Mouse (Mus musculus) embryo, embryonic 10 days (tissue): Measurements from ENCODE around the gene Rpf1.

Experiments
- DNase-seq: peaks from one replicate; pipeline ENCODE4 v3.0.0-alpha.2; 2015; ENCODE audit warnings: low spot score

Gene Rpf1

GRCm38 (mm10) chr3:146520798-146521651, at the start of gene Rpf1:
TSS of gene Rpf1 (minus strand) at chr3:146521429.
- DNase-seq: peak; percentile 91

DNA sequence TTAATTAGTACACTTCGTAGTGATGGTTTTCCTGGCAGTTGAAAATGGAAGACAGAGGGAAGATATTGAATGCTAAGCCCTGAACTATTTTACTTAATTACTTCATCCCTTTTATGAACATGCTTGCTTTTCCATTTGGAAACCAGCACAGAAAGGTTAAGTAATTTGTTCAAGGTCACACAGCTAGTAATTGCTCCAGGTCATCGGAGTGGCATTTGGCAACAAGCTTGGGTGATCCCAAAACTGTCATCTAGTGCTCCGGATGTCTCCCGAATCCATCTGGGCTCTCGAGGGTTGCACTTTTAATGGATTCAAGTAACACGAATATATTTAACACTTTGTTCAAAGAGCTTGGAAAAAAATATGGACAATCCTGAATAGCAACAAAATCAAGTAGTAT, 49.7 kb upstream of the Rpf1 start:
- no peak for DNase-seq

DNA sequence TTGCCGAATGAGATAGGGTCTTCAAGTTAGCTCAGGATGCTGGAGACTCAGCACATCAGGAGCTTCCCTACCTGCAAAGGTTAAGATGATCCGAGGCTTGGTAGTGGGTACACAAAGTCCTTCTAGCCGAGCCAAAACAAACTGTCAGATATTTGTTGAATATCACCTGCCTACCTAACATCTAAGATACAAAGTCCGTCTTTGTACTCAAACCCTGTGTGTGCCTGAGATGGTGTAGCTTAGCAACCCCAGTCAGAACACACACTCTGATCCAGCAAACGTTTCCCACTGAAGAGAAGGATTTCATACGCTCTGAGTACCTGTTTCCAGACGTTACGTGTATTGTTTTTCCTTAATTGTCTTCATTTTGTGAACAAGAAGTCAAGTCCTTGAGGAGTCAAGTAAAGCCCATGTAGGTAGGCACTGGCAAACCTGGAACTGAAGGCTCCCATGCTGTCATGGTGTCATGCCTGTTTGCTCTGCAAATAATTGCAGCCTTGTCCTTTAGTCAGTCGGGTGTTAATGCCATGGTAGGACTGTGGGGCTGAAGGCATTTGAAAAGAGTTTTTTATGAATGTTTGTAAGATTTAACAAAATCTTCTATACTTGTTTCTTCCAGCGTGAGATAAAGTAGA, 49.0 kb upstream of the Rpf1 start, which contains the start of gene Uox:
Uox (plus strand) TSS at position 279 of the 635 bp plus-strand sequence.
- no peak for DNase-seq

GRCm38 (mm10) chr3:146569594-146569993, 48.4 kb upstream of the Rpf1 start:
- DNase-seq: no peak

GRCm38 (mm10) chr3:146567884-146568530, 46.8 kb upstream of the Rpf1 start:
- no peak for DNase-seq

DNA sequence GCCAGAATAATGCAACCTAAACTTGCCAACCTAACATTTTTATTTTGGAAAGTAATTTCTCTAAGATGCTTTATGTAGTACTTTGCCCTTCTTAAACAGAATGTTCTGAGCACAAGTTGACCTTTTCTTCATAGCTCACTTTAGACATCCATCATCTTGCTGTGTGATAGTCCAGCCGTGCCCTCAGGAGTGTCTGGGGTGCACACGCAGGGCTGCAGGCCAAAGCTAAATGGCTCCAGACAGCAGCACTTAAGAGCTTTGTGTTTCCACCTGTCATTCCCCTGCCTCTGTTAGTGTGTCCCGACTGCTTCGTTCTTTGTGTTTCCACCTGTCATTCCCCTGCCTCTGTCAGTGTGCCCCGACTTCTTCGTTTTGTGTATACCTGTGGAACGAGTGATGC, 46.1 kb upstream of the Rpf1 start:
- DNase-seq: no peak

GRCm38 (mm10) chr3:146565065-146565411, 43.8 kb upstream of the Rpf1 start:
- no peak for DNase-seq

DNA sequence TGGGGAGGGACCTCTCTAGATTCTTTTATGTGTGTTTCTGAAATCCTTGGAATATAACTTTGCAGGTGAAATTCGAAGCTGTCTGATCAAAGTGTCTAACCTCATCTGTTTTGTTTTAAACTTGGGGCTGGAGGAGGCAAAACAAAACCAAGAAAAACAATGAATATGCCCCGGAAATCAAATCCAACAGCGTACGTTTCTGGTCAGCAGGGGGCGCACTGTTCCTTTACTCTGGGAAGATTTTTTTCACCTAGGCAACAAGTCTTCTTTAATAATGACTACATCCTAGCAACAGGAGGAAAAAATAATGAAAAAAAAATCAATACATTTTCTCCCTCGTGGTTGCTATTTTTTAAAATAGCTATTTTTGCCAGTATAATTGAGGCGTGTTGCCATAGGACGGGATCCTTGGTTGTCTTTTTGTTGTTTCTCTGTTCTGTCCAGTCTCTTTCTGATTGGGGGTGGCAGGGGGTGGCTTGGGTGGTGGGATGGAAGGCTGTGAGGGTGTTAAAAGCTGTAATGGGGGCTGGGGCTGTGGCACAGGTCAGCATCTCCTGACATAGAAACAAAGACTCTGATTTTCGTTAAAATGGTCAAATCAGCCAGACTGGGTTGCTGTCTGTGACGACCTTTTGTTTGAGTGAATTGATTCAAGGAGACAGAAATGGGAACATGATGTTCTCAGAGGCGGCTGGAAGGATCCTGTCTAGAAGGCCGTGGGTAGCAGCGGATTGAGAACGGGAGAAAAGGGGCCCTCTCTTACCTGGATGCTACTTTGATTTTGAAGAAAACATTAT, 43.2 kb upstream of the Rpf1 start:
- peak; percentile 84 for DNase-seq

DNA sequence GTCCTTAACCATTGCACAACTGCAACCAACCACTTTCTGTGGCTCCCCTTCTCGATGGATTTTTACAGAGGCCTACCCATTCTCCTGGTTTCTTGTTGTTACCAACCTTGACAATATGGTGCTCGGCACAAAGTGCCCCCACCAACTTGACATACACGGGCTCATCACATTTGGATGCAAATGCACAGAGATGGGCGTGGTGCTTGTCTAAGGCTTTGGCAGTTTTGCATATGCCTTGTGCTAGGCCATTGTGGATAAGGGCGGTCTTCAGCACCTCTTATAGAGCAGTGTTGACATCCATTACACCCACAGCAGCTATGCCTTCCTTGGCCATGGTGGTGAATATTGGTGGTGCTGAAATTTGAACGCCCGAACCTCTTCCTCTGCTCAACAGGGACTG, 41.7 kb upstream of the Rpf1 start:
- DNase-seq: no peak

DNA sequence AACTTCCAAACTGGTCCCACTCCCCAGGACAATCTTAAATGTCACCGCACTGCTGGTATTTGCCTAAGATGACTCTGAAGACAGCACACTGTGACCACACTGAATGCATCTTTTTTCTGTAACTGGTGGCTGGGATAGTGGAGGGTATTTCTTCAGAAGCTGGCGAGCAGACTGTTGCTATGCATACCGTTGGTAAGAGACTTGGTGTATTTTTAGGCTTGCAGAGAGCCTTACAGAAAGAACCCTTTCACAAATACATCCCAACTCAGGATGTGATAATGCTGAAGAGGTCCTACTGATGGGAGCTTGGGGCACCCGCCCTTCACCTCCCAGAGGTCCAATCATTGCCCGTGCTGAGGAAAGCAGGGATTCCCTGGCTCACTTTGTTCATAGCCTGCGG, 36.3 kb upstream of the Rpf1 start:
- DNase-seq: no peak

DNA sequence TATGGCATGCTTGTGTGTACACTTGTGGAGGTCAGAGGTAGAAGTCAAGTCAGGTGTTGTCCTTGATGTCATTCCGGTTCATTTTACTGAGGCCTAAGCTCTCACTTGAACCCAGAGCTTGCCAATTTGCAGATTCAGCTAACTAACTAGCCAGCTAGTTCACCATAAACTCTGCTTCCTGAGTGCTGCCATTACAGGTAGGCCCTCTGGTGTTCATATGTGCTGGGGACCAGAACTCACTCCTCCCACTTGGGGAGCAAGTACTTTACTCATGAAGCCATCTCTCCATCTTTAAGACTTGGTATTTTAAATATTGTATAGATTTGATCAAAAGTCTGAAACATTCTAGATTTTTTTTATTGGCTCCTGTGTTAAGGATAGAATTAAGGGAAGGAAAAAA, 35.3 kb upstream of the Rpf1 start:
- DNase-seq: no peak

- DNase-seq: no peak
Measured at GRCm38 (mm10) chr3:146554816-146555215, 33.6 kb upstream of the Rpf1 start.

GRCm38 (mm10) chr3:146543632-146544031, 22.4 kb upstream of the Rpf1 start:
- no peak for DNase-seq

DNA sequence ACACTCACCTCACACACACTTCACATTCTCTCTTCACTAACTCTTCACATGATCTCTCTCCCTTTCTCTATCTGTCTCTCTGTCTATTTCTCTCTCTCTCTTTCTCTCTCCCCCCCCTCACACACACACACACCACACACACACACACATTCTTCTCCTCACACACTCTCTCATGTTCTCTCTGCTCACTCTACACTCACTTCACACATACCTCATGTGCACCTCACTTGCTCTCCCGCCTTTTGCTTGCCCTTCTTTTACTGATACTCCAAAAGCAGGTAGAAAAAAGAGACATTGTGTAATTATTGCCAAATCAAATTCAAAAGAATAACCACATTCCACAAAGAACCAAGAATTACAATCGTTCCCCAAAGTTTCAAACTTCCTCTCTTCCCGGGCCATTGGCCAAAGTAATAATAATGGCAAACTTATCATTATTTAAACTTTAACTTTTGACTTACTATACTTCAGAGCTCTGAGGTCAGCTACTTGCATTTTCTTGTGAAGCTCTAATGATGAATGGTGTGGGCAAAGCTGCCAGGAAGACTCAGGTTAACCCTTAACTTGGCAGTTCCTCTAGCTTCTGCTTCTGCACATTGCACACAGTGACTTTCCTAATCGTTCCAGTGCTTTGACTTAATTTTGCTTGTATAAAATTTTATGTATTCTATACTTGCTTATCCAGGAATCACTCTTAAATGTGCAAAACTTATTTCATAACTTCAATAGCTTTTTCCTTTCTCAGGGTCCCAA, 19.5 kb upstream of the Rpf1 start:
- no peak for DNase-seq

DNA sequence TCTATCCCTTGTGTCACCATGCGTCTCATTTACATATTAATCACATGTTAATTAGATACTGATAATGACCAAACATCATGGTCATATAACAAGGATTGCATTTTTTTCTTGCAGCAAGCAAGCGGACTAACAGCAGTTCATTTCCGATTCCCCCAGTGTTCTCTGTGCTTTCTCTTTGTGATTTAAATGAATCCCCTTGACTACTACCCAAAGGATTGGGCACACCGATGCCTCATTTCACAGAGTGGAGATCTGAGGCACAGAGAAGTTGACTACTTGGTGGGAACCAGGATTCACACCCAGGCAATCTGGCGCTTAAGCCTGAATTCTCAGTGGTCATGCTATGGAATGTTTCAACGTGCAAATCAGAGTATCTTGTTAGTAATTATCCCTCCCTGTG, 13.8 kb upstream of the Rpf1 start:
- no peak for DNase-seq

DNA sequence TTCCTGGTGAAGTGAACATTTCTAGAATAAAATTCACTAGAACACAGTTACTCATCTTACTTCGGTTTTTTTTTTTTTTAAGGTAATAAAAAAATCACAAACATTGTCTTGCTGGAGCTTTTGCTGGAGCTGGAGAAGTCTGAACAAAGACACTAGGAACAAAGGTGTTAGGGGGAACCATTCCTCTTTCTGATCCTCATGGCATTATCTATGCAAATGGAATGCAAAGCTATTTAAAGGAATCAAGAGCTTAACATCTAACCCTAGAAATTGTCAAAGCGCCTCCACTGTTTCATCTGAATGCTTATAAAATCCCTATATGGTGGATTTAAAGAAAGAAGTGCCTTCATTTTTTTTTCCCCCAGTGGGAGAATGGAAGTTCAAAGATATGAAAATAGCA, 7.1 kb upstream of the Rpf1 start:
- DNase-seq: no peak

DNA sequence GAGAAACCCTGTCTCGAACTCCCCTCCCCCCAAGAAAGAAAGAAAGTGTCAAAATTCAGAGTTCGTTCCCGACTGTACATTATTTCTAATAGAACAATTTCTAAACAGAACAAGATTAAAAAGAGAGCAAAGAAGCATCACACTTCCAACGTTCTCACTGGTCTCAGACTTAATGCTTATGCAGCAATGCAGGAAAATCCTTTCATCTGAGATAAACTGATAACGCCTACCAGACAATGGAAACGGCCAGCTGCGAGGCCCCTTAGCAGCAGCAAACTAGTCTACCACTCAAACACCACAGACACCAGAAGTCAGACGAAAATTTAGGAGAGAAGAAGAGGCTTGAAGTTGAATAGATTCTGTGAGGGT, 407 bp upstream of the Rpf1 start:
- DNase-seq: peak; percentile 23

DNA sequence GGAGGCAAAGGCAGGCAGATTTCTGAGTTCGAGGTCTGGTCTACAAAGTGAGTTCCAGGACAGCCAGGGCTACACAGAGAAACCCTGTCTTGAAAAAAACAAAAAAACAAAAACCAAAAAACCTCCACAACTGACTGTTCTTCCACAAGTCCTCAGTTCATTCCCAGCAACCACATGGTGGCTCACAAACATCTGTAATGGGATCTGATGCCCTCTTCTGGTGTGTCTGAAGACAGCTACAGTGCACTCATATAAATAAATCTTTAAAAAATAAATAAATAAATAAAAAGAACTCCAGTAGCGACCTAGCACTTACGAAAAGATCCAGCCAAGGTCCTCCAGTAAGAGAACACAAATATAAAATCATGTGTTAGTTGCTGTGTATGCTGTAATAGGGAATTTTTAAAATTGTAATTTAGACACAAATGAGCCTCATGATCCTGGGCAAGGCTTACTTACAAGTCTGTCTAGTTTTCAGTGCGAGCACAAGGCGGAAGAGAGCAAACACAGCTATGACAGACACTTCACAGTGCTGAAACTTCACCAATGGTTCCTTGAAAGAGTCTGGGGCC, 917 bp downstream of the Rpf1 start:
- no peak for DNase-seq

- peak; percentile 5 for DNase-seq
Measured at GRCm38 (mm10) chr3:146506711-146507110, 14.5 kb downstream of the Rpf1 start.

DNA sequence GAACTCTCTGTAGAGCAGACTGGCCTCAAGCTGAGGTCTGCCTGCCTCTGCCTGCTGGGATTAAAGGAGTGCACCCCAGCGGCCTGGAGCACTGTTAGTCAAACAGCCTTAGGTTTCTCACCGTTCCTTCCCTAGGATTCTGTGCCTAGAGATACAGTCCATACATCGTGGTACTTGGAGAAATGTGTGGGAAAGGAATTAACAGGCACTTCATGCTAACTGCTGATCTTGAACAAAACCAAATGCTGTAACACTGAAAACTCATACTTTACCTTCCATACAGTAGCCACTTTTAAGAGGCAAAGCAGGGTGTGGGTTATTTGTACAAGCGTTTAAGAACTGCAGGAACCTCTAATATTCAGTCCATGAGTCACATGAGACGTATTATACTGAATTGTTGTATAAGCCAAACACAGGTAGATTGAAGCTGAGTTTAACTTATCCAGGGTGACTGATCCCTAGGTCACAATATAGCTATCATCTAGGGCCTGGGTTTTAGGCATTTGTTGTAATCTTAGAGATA, 19.6 kb downstream of the Rpf1 start:
- DNase-seq: peak; percentile 7

DNA sequence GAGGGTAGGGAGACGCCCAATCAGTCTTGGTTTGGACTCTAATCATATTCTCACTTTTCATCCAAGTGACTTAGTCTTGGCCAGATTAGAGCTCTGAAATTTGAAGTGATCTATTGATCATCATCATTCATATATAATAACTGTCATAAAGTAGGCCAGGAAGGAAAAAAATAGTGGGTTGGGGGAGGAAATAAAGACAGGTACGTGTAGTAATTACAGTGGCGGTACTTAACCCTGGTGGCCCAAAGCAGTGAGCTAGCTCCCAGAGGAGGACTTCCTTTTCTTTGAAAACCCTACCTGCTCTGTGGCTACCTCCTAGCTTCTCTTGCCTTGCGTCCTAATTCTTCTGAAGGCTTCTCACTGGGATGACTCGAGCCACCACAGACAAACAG, 20.4 kb downstream of the Rpf1 start:
- DNase-seq: peak; percentile 11
